Mouse (Mus musculus) embryonic facial prominence, embryonic 10.5 days (tissue): ENCODE data around the gene Adat1. TPM values are rescaled to one million over a fixed set of nuclear protein-coding genes. Genes with fewer than 3 reads are reported as not detected.
A peak's percentile ranks its signal among the peaks of the same experiment; 100 is the strongest.

ENCODE experiments used
- DNase-seq: peaks from one replicate; pipeline ENCODE4 v3.0.0-alpha.2; 2017; ENCODE audit warnings: low spot score
- H3K27ac ChIP-seq: fragments of 300-500 bp; sonication (generic); replicated peaks from 2 replicates; pipeline ENCODE4 v1.5.1; 2016; ENCODE audit warnings: mild to moderate bottlenecking
- H3K27me3 ChIP-seq: fragments of 300-500 bp; sonication (generic); replicated peaks from 2 replicates; pipeline ENCODE4 v1.6.1; 2016; ENCODE audit warnings: low read depth, mild to moderate bottlenecking; ENCODE audit not compliant: poor library complexity, severe bottlenecking
- H3K36me3 ChIP-seq: fragments of 300-500 bp; sonication (generic); replicated peaks from 2 replicates; pipeline ENCODE4 v1.6.1; 2016; ENCODE audit warnings: mild to moderate bottlenecking, moderate library complexity
- H3K4me1 ChIP-seq: fragments of 300-500 bp; sonication (generic); 2 replicates; pipeline ENCODE4 v1.6.1; 2016
- H3K4me3 ChIP-seq: fragments of 300-500 bp; sonication (generic); 2 replicates; pipeline ENCODE4 v1.5.1; 2016; ENCODE audit warnings: mild to moderate bottlenecking, moderate library complexity
- H3K9me3 ChIP-seq: fragments of 300-500 bp; sonication (generic); 2 replicates; pipeline ENCODE4 v1.6.1; 2016; ENCODE audit warnings: mild to moderate bottlenecking
- WGBS: fragments of 180-500 bp; shearing (Covaris S2); methylation state at CpG from one replicate; pipeline ENCODE4 v1.1.7; 2016; 5-methylcytosine and 5-hydroxymethylcytosine counted together
- polyA plus RNA-seq: library from polyadenylated mRNA; unstranded; fragments of >200 nt; fragmentation: Nextera tagmentation; extraction: Ambion mirVana; gene quantifications from 2 replicates; pipeline ENCODE4 v1.2.1, GENCODE M21; 2016

Gene Adat1
- 15.7 and 17.1 TPM in 2 replicates for polyA plus RNA-seq

- Histone ChIP-seq H3K4me1 (peaks cover 10% of the 10 kb centered on the region), H3K27me3 (no peaks in the 10 kb centered on the region), H3K27ac (peak within 1 kb of the TSS; percentile 88), H3K36me3 (peaks cover 73% of the 10 kb centered on the region), H3K9me3 (no peaks in the 10 kb centered on the region), H3K4me3 (peak within 1 kb of the TSS; percentile 88)
- WGBS = 6% methylated on average over 33 of the region's 33 CpGs
- DNase-seq = peak; percentile 90
Measured at GRCm38 (mm10) chr8:111992013-111992702, at the start of gene Adat1. Gene Adat1, minus strand, starts transcription at chr8:111992302.

- no peaks in the 10 kb centered on the region for H3K36me3 ChIP-seq
- no peak for DNase-seq
- H3K4me3 ChIP-seq = no peak overlapping the region
- no peaks in the 10 kb centered on the region for H3K27me3 ChIP-seq
- H3K4me1 ChIP-seq = peaks cover 10% of the 10 kb centered on the region
- H3K27ac ChIP-seq = no peak overlapping the region
- no peaks in the 10 kb centered on the region for H3K9me3 ChIP-seq
- WGBS = 82% methylated on average over 18 of the region's 18 CpGs
Measured at GRCm38 (mm10) chr8:112037521-112037920, 45.4 kb upstream of the Adat1 start.

GRCm38 (mm10) chr8:112034603-112035002 is 42.5 kb upstream of the Adat1 start:
- Histone ChIP-seq H3K9me3 (no peaks in the 10 kb centered on the region), H3K4me3 (no peak overlapping the region), H3K4me1 (peaks cover 16% of the 10 kb centered on the region), H3K27ac (no peak overlapping the region), H3K36me3 (no peaks in the 10 kb centered on the region), H3K27me3 (no peaks in the 10 kb centered on the region)
- WGBS = 12% methylated on average over 8 of the region's 8 CpGs
- peak; percentile 74 for DNase-seq

- no peak for DNase-seq
- Histone ChIP-seq H3K36me3 (no peaks in the 10 kb centered on the region), H3K9me3 (no peaks in the 10 kb centered on the region), H3K4me3 (no peak overlapping the region), H3K4me1 (peaks cover 16% of the 10 kb centered on the region), H3K27ac (no peak overlapping the region), H3K27me3 (no peaks in the 10 kb centered on the region)
- 40% methylated on average over 7 of the region's 7 CpGs for WGBS
Measured at GRCm38 (mm10) chr8:112033071-112033470, 41.0 kb upstream of the Adat1 start.

GRCm38 (mm10) chr8:112030663-112031062 is 38.6 kb upstream of the Adat1 start:
- H3K36me3 ChIP-seq = no peaks in the 10 kb centered on the region
- H3K4me1 ChIP-seq = peaks cover 22% of the 10 kb centered on the region
- H3K4me3 ChIP-seq = no peak overlapping the region
- H3K27me3 ChIP-seq = no peaks in the 10 kb centered on the region
- H3K27ac ChIP-seq = no peak overlapping the region
- 51% methylated on average over 6 of the region's 6 CpGs for WGBS
- DNase-seq = no peak
- H3K9me3 ChIP-seq = no peaks in the 10 kb centered on the region

- no peaks in the 10 kb centered on the region for H3K36me3 ChIP-seq
- 89% methylated on average over 7 of the region's 7 CpGs for WGBS
- no peak overlapping the region for H3K4me3 ChIP-seq
- no peak for DNase-seq
- no peaks in the 10 kb centered on the region for H3K9me3 ChIP-seq
- H3K27me3 ChIP-seq = no peaks in the 10 kb centered on the region
- no peak overlapping the region for H3K27ac ChIP-seq
- peaks cover 28% of the 10 kb centered on the region for H3K4me1 ChIP-seq
Measured at GRCm38 (mm10) chr8:112029455-112029854, 37.4 kb upstream of the Adat1 start.

GRCm38 (mm10) chr8:112014936-112015335 is 22.8 kb upstream of the Adat1 start, which contains the start of gene Gm6793:
Gene Gm6793, minus strand, starts transcription at chr8:112015036.
- Histone ChIP-seq H3K27me3 (no peaks in the 10 kb centered on the region), H3K9me3 (no peaks in the 10 kb centered on the region), H3K4me3 (no peak within 1 kb of the TSS), H3K36me3 (peaks cover 50% of the 10 kb centered on the region), H3K27ac (no peak within 1 kb of the TSS), H3K4me1 (peaks cover 21% of the 10 kb centered on the region)
- no peak for DNase-seq
- WGBS = 92% methylated on average over 11 of the region's 11 CpGs

GRCm38 (mm10) chr8:112011816-112012242 is 19.7 kb upstream of the Adat1 start:
- peak; percentile 54 for DNase-seq
- Histone ChIP-seq H3K27ac (peak overlapping the region; percentile 87), H3K27me3 (no peaks in the 10 kb centered on the region)

GRCm38 (mm10) chr8:112010997-112011815 is 19.1 kb upstream of the Adat1 start, which contains the start of the genes Kars and Terf2ip:
Gene Kars, minus strand, starts transcription at chr8:112011323.
Gene Terf2ip, plus strand, starts transcription at chr8:112011398.
- H3K27me3 ChIP-seq = no peaks in the 10 kb centered on the region
- under 1% methylated on average over 61 of the region's 61 CpGs for WGBS
- H3K27ac ChIP-seq = peak within 1 kb of the TSS; percentile 87
- DNase-seq = peak; percentile 96
- no peaks in the 10 kb centered on the region for H3K9me3 ChIP-seq
- H3K36me3 ChIP-seq = peaks cover 42% of the 10 kb centered on the region
- H3K4me1 ChIP-seq = peaks cover 25% of the 10 kb centered on the region
- H3K4me3 ChIP-seq = peak within 1 kb of the TSS; percentile 94

More at GRCm38 (mm10) chr8:112011816-112012242, 19.7 kb upstream of the Adat1 start:
- Histone ChIP-seq H3K9me3 (no peaks in the 10 kb centered on the region), H3K4me3 (peak overlapping the region; percentile 94), H3K36me3 (peaks cover 42% of the 10 kb centered on the region), H3K4me1 (peaks cover 25% of the 10 kb centered on the region)
- WGBS = under 1% methylated on average over 40 of the region's 40 CpGs

- DNase-seq = no peak
- 94% methylated on average over 7 of the region's 7 CpGs for WGBS
- H3K4me3 ChIP-seq = peak overlapping the region; percentile 94
- no peaks in the 10 kb centered on the region for H3K9me3 ChIP-seq
- peaks cover 46% of the 10 kb centered on the region for H3K36me3 ChIP-seq
- no peak overlapping the region for H3K27ac ChIP-seq
- no peaks in the 10 kb centered on the region for H3K27me3 ChIP-seq
- peaks cover 25% of the 10 kb centered on the region for H3K4me1 ChIP-seq
Measured at GRCm38 (mm10) chr8:112009558-112009957, 17.5 kb upstream of the Adat1 start.

- Histone ChIP-seq H3K27me3 (no peaks in the 10 kb centered on the region), H3K9me3 (no peaks in the 10 kb centered on the region), H3K4me1 (peaks cover 18% of the 10 kb centered on the region), H3K27ac (no peak overlapping the region), H3K4me3 (no peak overlapping the region), H3K36me3 (peaks cover 65% of the 10 kb centered on the region)
- DNase-seq = no peak
- WGBS = 98% methylated on average over 2 of the region's 2 CpGs
Measured at GRCm38 (mm10) chr8:112007669-112008068, 15.6 kb upstream of the Adat1 start.

- H3K4me3 ChIP-seq = no peak overlapping the region
- H3K36me3 ChIP-seq = peaks cover 86% of the 10 kb centered on the region
- H3K27me3 ChIP-seq = no peaks in the 10 kb centered on the region
- WGBS = 92% methylated on average over 6 of the region's 6 CpGs
- H3K4me1 ChIP-seq = peaks cover 11% of the 10 kb centered on the region
- no peak for DNase-seq
- no peaks in the 10 kb centered on the region for H3K9me3 ChIP-seq
- no peak overlapping the region for H3K27ac ChIP-seq
Measured at GRCm38 (mm10) chr8:112005601-112006000, 13.5 kb upstream of the Adat1 start.
